8 mouse cellular contexts compared by ENCODE assay signal in the genomic region with DNA sequence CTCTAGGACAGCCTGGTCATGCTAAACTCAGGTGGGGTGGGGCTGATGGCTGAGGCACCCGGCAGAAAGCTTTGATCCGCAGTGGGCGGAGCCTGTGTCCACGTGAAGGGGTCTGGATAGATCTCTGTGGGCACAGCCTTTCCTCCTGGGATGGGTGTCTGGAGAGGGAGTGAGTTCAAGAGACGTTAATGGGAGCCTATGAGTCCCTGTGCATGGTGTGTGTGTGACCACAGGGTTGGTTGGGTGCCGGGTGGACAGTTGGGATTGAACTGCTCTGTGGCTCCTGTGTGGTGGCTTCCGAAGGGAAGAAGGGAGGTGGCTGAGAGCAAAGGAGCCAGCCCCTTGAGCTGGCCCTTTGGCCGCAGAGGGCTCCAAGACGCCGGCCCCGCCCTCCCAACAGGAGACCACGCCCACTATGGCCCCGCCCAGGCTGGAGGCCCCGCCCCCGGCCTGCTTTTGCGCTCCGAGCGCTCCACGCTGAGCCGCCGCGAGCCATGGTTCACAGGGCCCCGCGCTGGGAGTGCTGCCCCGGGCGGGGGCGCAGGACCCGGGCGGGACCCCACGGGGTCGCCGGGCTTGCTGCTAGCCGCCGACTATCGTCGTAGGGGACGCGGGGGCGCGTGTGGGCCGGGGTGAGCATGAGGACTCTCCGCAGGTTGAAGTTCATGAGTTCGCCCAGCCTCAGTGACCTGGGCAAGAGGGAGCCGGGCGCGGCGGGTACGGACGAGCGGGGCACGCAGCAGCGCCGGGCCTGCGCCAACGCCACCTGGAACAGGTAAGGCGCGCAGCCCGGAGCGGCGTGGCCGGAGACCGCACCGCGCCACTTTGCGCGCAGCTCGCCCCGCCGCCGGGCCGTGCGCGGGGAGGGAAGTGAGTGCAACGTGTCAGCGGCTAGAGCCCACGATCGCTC. TPM values are rescaled to one million over a fixed set of nuclear protein-coding genes. Genes with fewer than 3 reads are reported as not detected.
DNase-seq lines count a peak whose midpoint lies in the region; ATAC-seq and TF ChIP-seq lines count a peak whose summit lies in the region.

No protein-coding gene starts in this region.

- H3K36me3 ChIP-seq in hindbrain, embryonic 16.5 days (ENCODE audit: control insufficient read depth, insufficient read depth, low read length): no peaks in the 10 kb centered on the region
- H3K36me3 ChIP-seq in limb, embryonic 15.5 days: no peaks in the 10 kb centered on the region
- H3K36me3 ChIP-seq in midbrain, embryonic 15.5 days (replicated peaks): no peaks in the 10 kb centered on the region
- no peaks in the 10 kb centered on the region for H3K36me3 ChIP-seq in splenic B cell, adult 2 months (ENCODE audit: control insufficient read depth, insufficient read depth, low read length, poor library complexity, severe bottlenecking)

- TF ChIP-seq CTCF in cerebellum, adult 2 months (IDR thresholded peaks at IDR 0.05; ENCODE audit: borderline replicate concordance, insufficient read depth, low read depth, low read length): no peak

- DNase-seq in cerebellum, adult 2 months: peak; percentile 27 to 44
- peak; percentile 51 to 83 for DNase-seq in cerebellum, postnatal 4 days (ENCODE audit: low spot score in 2 of 2)
- DNase-seq in gastrocnemius, postnatal 10 days: peak; percentile 98
- DNase-seq in splenic B cell, adult 2 months (ENCODE audit: low read depth, low spot score): peak; percentile 88

- WGBS in cerebellum, adult 2 months: 2% methylated on average over 58 of the region's 77 CpGs
- under 1% methylated on average over 47 of the region's 77 CpGs for WGBS in hindbrain, embryonic 16.5 days
- under 1% methylated on average over 71 of the region's 77 CpGs for WGBS in limb, embryonic 15.5 days
- under 1% methylated on average over 74 of the region's 77 CpGs for WGBS in midbrain, embryonic 15.5 days

- no peak overlapping the region for H3K27ac ChIP-seq in cerebellum, adult 2 months (ENCODE audit: insufficient read depth, low read length)
- H3K27ac ChIP-seq in hindbrain, embryonic 16.5 days (ENCODE audit: low read depth, low read length): peak overlapping the region; percentile 34; the same call in 1 of the 2 replicates
- peak overlapping the region; percentile 85 for H3K27ac ChIP-seq in limb, embryonic 15.5 days
- H3K27ac ChIP-seq in midbrain, embryonic 15.5 days: no peak overlapping the region

- peaks cover 3% of the 10 kb centered on the region; the same call in 1 of the 2 replicates for H3K27me3 ChIP-seq in cerebellum, adult 2 months (ENCODE audit: control insufficient read depth, insufficient read depth, low read length)
- H3K27me3 ChIP-seq in hindbrain, embryonic 16.5 days (replicated peaks; ENCODE audit: control insufficient read depth, insufficient read depth, low read length): peaks cover 8% of the 10 kb centered on the region
- no peaks in the 10 kb centered on the region for H3K27me3 ChIP-seq in limb, embryonic 15.5 days
- H3K27me3 ChIP-seq in midbrain, embryonic 15.5 days (replicated peaks): peaks cover 35% of the 10 kb centered on the region
- no peaks in the 10 kb centered on the region for H3K27me3 ChIP-seq in splenic B cell, adult 2 months (ENCODE audit: control insufficient read depth, insufficient read depth, low read length, poor library complexity, severe bottlenecking)

- no peaks in the 10 kb centered on the region for H3K9me3 ChIP-seq in hindbrain, embryonic 16.5 days (ENCODE audit: control insufficient read depth, low read length)
- H3K9me3 ChIP-seq in limb, embryonic 15.5 days: no peaks in the 10 kb centered on the region
- no peaks in the 10 kb centered on the region for H3K9me3 ChIP-seq in midbrain, embryonic 15.5 days

- peak overlapping the region; percentile 10 for H3K4me3 ChIP-seq in cerebellum, adult 2 months (replicated peaks; ENCODE audit: insufficient read depth, low read depth, low read length)
- peak overlapping the region; percentile 56 for H3K4me3 ChIP-seq in hindbrain, embryonic 16.5 days (ENCODE audit: low read length)
- peak overlapping the region; percentile 81 for H3K4me3 ChIP-seq in limb, embryonic 15.5 days
- peak overlapping the region; percentile 45 for H3K4me3 ChIP-seq in midbrain, embryonic 15.5 days

- H3K9ac ChIP-seq in hindbrain, embryonic 16.5 days (ENCODE audit: low read depth, low read length): peak overlapping the region; percentile 67
- H3K9ac ChIP-seq in limb, embryonic 15.5 days: peak overlapping the region; percentile 79
- H3K9ac ChIP-seq in midbrain, embryonic 15.5 days: peak overlapping the region; percentile 36

- TF ChIP-seq POLR2A in cerebellum, adult 2 months (IDR thresholded peaks at IDR 0.05; ENCODE audit: borderline replicate concordance, insufficient read depth, low read length): no peak

- no peak for ATAC-seq in cerebellum, adult (ENCODE audit: insufficient number of reproducible peaks, low FRiP score, low TSS enrichment)
- peak; percentile 63; the same call in 1 of the 2 replicates for ATAC-seq in hindbrain, embryonic 16.5 days
- ATAC-seq in limb, embryonic 15.5 days (ENCODE audit: insufficient number of reproducible peaks, low FRiP score, low TSS enrichment, low read depth): peak; percentile 53
- ATAC-seq in midbrain, embryonic 15.5 days (replicated peaks): peak; percentile 25; the same call in 1 of the 2 replicates

- H3K4me1 ChIP-seq in cerebellum, adult 2 months (ENCODE audit: control insufficient read depth, insufficient read depth, low read length): no peaks in the 10 kb centered on the region
- peaks cover 16% of the 10 kb centered on the region for H3K4me1 ChIP-seq in hindbrain, embryonic 16.5 days (ENCODE audit: control insufficient read depth, insufficient read depth, low read depth, low read length)
- H3K4me1 ChIP-seq in limb, embryonic 15.5 days: peaks cover 53% of the 10 kb centered on the region
- H3K4me1 ChIP-seq in midbrain, embryonic 15.5 days: peaks cover 15% of the 10 kb centered on the region

- peak overlapping the region; percentile 96 for H3K4me2 ChIP-seq in hindbrain, embryonic 16.5 days (ENCODE audit: low read length)
- H3K4me2 ChIP-seq in limb, embryonic 15.5 days: peak overlapping the region; percentile 88
- peak overlapping the region; percentile 94 for H3K4me2 ChIP-seq in midbrain, embryonic 15.5 days

RNA-seq across cellular contexts. Expression of a gene that starts 11.4 kb away (rescaled TPM):
- 13.5 and 14.9 TPM in 2 replicates for polyA plus RNA-seq in cerebellum, adult 2 months (2012; rRNA removed)
- total RNA-seq in gastrocnemius, postnatal 10 days (2021): 10 to 100 TPM; 12.3 to 12.7 TPM
- polyA plus RNA-seq in hindbrain, embryonic 16.5 days (2015; fragmentation: Nextera tagmentation; extraction: Ambion mirVana): 30.5 and 33.2 TPM in 2 replicates
- 34.5 and 36.3 TPM in 2 replicates for polyA plus RNA-seq in limb, embryonic 15.5 days (2015; fragmentation: Nextera tagmentation; extraction: Ambion mirVana)
- 27.5 and 27.7 TPM in 2 replicates for polyA plus RNA-seq in midbrain, embryonic 15.5 days (2015; fragmentation: Nextera tagmentation; extraction: Ambion mirVana)

RNA-seq across cellular contexts. Expression of a gene that starts 39.1 kb away (rescaled TPM):
- 0.18 and 0.27 TPM in 2 replicates for polyA plus RNA-seq in cerebellum, adult 2 months (2012; rRNA removed)
- total RNA-seq in gastrocnemius, postnatal 10 days (2021): not detected
- polyA plus RNA-seq in hindbrain, embryonic 16.5 days (2015; fragmentation: Nextera tagmentation; extraction: Ambion mirVana): 0.61 and 0.96 TPM in 2 replicates
- polyA plus RNA-seq in limb, embryonic 15.5 days (2015; fragmentation: Nextera tagmentation; extraction: Ambion mirVana): 6.1 and 6.6 TPM in 2 replicates
- 0.59 and 0.73 TPM in 2 replicates for polyA plus RNA-seq in midbrain, embryonic 15.5 days (2015; fragmentation: Nextera tagmentation; extraction: Ambion mirVana)

Comparison
In these comparisons a context has a peak if more than half of its experiments do, and no peak if none do; other contexts are left out.
1. DNase-seq: peak in every context shown above with its lines; median percentile 98 in gastrocnemius, postnatal 10 days; 88 in splenic B cell, adult 2 months; 67 in cerebellum, postnatal 4 days; 36 in cerebellum, adult 2 months.
2. H3K27ac ChIP-seq: peak in hindbrain, embryonic 16.5 days (single experiment) and limb, embryonic 15.5 days (single experiment); none in cerebellum, adult 2 months (single experiment) and midbrain, embryonic 15.5 days (single experiment).
3. H3K4me3 ChIP-seq: peak in every context shown above with its lines; median percentile 81 in limb, embryonic 15.5 days; 56 in hindbrain, embryonic 16.5 days; 45 in midbrain, embryonic 15.5 days; 10 in cerebellum, adult 2 months.
4. Peak in every context shown above with its lines, with median percentiles within 50 percentile points of each other: H3K4me2 ChIP-seq and H3K9ac ChIP-seq.